Mouse (Mus musculus) regulatory T cell (primary cell): ENCODE data around the gene Fbxo24.

Experiments
- in situ Hi-C: fragments of 300-600 bp; cut with MboI, MseI; formaldehyde crosslinking; loops from one replicate; pipeline ENCODE4 v1.15.1; 2025; ENCODE audit warnings: high pct_unique_total_duplicates

Fbxo24 gene

DNA sequence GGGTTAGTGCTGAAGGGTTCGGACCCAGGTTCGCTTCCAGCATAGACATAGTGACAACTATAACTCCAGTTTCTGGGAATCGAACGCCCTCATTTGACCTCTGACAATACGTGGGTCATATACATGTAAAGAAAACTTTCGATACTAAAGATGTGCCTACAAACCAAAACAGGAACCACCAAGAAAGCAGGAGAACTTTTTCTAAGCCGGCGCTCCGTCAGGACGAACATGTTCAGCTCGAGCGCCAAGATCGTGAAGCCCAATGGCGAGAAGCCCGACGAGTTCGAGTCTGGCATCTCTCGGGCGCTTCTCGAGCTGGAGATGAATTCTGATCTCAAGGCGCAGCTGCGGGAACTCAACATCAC lies 27.5 kb downstream of the Fbxo24 start:
- in situ Hi-C loops = no loop called here

DNA sequence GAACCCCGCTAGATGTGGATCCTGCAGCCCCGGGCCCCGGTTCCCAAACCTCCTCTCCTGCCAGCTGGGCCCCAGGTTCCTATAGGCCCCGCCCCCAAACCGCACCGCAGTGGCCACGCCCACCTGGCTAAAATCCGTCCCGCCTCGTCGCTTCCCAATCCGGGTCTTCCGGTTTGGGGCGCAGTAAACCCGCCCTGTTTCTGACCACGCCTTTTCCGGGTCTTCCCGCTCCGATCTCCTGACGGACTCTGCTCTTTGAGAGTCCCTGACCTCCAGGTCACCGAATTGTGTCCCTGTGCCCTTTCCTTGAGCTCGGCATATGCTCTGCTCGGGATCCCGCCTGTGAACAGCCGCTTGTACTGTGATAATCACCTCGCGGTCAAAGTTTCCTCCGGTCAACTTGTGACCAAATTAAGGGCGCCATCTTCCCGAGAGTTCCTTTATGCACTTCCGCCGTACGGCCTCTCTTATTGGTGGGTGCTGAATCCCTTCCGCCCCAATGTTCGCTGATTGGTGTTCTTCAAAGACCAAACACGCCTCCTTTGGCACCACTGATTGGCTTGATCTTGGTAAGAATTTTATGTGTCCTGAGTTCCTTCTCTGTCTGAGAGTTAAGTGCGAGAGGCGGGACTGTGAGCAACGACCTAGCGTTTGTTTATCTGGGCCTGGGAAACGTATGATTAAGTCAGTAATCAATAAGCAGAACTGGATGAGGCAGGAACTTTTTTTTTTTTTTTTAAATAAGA lies 28.0 kb downstream of the Fbxo24 start, which contains the start of gene Mospd3:
TSS of gene Mospd3 (minus strand) at position 440 of the 746 bp plus-strand sequence.
- in situ Hi-C loops = no loop called here

DNA sequence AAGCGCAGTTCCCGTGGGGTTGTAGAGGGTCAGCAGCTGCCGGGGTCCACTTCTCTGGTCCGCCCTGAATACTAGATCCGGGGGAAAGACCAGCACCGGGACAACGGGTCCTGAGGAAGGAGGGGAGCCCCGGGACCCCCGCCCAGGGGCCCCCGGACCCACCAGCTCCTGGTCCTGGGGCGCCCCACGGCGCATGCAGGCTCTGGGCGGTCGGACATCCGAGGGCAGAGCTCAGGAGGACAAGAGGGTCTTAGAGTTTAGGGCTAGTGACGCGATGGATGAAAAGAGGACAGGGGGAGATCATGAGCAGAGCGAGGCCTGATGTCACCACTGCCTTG lies 28.6 kb downstream of the Fbxo24 start:
- in situ Hi-C loops = no loop called here

DNA sequence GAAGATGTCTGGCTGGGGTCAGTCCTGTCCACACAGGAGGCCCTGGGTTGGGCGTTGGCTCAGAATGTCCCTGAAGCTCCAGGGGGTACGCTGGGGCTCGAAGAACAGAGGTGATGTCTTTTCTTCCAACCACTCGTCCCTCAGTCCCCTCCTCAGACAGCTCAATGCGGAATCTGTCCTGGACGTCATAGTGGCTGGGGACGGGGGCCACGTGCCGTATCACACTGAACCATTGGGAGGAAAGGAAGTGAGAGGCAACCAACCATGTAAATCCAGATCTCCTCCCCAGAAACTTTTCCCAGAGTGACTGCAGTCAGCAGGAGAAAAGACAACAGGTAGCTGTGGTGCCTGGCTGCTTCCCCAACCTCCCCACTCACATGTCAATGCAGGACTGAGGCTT lies 29.2 kb downstream of the Fbxo24 start:
- in situ Hi-C loops = no loop called here

DNA sequence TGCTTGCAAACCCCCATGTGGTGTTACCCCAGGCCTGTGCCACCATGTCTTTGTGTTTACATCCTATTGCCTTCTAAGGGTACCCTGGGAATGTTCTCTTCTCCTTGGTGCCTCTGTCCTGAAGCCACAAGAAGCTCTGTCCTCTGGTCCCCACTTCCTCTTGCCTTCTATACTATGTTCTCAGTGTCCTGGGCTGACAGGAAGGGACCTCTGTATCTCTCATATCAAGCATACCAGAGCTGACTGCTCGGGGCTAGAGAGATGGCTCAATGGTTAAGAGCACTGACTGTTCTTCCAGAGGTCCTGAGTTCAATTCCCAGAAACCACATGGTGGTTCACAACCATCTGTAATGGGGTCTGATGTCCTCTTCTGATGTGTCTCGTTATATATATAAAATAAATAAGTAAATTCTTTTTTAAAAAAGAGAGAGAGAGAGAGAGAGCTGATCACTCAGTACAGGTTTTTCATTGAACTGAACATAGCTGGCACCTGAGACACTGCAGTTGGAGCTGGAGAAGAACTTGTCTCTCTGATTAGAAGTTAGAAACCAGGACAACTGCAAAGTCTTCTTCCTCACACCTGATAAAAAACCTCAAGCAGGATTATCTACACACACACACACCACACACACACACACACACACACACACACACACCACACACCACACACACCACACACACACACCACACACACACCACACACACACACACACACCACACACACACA lies 30.5 kb downstream of the Fbxo24 start:
- in situ Hi-C loops = no loop called here

DNA sequence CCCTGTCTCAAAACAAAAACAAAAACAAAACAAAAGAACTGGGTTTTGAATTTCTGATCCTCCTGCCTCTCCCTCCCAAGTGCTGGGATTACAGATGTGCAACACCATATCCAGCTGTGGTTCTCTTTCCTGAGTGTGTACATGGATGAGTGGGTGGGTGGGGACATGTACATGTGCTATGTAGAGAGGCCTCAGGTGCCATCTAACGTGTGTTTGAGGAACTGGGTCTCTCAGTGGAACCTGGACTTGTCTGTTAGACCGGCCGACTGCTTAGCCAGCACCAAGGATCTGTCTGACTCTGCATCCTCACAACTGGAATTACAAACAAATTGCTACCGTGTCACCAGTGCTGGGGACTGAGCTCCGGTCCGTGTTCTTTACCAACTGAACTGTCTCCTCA lies 31.2 kb downstream of the Fbxo24 start:
- in situ Hi-C loops = no loop called here

DNA sequence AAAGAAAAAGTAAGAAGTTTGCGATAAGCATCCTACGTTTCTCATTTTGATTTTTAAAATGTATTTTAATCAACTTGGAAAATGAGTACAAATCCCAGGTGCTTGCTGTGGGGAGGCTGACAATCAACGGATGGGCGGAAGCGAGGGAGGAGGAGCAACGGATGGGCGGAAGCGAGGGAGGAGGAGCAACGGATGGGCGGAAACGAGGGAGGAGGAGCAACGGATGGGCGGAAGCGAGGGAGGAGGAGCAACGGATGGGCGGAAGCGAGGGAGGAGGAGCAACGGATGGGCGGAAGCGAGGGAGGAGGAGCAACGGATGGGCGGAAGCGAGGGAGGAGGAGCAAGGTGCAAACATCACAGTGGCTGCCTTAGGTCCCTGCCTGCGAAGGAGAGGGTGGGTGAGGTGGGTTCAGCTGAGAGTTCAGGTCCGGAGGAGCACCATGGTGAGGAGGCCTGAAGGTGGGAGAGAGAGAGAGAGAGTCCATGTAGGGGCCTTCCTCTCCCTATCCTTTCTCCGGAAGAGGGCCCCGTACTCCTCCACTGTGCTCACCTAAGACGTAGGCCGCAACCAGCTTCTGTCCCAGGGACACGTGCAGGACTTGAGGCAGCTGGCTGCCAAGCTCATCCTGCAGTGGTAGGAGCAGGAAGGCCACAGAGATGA lies 32.1 kb downstream of the Fbxo24 start:
- in situ Hi-C loops = no loop called here

DNA sequence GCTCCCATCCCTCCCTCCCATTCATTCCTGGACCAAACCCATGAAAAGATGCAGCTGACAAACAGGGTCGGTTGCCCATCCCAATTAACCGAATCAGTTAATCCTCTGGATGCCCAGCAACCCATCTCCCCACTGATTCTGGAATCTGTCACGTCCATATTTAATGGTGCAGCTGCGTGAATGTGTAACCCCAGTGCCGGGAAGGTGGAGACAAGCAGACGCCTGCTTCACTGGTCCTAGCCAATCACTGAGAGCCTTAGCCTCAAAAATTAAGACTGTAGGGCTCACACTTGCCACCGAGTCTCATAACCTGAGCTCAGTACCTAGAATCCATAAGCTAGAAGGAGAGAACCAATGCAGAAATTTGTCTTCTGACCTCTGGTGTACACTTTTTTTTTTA lies 32.9 kb downstream of the Fbxo24 start:
- in situ Hi-C loops = no loop called here

DNA sequence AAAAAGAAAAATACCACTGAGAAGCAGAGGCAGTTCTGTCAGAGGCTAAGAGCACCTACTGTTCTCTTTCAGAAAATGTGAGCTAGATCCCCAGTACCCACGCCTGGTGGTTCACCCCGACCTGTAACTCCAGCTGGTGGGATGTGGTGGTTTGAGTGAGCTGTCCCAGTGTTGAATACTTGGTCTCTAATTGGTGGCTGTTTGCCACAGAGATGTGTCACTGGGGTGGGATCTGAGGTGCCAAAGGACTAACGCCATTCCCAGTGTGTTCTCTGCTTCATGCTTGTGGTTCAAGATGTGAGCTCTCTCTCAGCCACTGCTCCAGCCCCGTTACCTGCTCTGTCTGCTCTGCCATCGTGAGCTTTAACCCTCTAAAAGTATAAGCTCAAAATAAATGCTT lies 38.3 kb downstream of the Fbxo24 start:
- in situ Hi-C loops = no loop called here

DNA sequence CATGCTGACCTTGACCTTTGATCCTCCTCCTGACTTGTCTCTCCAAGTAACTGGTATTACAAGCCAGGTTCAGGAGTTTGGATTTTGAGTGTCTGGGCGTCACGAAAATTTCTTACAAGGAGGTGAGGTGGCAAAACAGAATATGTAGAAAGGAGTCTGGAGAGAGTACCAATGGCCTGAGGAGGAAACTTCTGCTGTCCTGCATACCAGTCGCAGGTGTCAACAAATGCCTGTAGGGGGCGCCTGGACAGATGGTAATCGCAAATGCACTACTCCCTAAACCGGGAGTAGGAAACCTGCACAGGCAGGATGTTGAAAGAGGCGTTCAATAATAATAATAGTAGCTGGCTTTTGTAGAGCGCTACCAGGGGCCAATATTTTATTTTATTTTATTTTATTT lies 43.8 kb downstream of the Fbxo24 start:
- in situ Hi-C loops = no loop called here

DNA sequence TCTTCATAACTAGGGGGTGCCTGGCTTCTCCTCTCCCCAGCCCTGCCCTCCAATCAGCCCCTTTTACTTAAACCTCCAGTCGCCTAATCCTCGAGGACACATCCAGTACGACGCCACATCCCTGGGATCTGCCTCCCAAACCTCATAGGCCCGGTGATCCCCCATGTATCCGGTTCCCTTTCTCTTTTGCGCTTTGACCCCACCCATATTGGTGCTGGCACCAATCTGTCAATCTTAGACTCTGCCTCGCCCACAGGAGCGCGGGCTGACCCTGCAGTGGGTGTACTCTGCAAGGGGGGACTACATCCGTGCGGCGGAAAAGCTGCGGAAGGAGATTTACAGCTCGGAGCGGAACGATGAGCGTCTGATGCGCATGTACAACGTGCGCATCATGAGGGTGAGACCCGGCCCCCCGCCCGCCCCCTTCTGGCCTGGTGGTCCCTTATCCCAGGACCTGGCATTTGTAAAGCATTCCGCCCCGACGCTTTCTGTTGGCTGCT lies 45.1 kb downstream of the Fbxo24 start:
- in situ Hi-C loops = no loop called here

DNA sequence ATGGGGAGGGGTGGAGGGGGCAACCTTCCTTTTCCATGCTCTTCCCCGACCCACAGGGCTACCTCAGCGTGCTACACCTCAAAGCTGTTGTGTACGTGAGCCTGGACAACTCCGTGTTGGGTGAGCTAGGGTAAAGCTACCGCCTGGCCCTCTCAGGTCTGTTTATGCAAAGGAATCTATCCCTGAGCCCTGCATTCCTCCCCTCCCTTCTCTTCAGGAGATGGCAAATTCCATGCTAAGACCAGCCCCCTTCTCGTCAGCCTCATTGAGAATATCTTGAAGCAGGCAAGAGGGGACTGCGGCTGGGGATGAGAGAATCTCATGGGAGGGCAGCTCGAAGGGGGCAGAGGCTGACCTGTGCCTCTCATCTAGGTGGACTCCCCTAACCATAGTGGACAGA lies 46.1 kb downstream of the Fbxo24 start:
- in situ Hi-C loops = no loop called here

DNA sequence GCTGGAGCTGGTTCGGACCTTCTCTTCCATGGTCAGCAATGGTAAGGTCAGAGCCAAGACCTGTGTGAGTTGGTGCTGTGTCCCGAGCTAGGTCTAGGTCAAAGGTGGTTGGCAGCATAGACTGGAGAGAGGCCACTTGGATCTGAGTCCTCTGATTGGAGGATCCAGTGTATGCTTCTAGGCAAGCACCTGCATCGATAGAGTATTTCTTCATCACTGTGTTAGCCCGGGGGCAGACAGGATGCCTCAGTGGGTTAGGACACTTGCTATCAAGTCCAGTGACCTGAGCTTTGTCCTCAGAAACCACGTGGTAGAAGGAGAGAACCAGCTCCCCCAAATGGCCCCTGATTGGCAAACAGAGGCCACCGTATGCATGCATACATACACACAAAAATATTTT lies 48.6 kb downstream of the Fbxo24 start:
- in situ Hi-C loops = no loop called here

DNA sequence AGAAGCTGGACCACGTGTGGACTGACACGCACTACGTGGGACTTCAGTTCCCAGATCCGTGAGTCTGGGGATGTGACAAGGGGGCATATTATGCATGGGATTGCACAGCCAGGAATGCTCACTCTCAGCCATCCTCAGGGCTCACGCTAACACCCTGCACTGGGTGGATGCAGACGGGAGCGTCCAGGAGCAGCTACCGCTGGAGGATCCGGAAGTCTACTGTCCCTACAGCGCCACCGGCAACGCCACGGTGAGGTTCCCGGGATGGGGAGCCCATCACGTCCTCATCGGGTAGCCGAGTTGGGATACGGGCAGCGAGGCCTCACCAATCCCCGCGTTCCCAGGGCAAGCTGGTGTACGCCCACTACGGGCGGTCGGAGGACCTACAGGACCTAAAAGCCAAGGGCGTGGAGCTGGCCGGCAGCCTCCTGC lies 54.3 kb downstream of the Fbxo24 start:
- in situ Hi-C loops = no loop called here

DNA sequence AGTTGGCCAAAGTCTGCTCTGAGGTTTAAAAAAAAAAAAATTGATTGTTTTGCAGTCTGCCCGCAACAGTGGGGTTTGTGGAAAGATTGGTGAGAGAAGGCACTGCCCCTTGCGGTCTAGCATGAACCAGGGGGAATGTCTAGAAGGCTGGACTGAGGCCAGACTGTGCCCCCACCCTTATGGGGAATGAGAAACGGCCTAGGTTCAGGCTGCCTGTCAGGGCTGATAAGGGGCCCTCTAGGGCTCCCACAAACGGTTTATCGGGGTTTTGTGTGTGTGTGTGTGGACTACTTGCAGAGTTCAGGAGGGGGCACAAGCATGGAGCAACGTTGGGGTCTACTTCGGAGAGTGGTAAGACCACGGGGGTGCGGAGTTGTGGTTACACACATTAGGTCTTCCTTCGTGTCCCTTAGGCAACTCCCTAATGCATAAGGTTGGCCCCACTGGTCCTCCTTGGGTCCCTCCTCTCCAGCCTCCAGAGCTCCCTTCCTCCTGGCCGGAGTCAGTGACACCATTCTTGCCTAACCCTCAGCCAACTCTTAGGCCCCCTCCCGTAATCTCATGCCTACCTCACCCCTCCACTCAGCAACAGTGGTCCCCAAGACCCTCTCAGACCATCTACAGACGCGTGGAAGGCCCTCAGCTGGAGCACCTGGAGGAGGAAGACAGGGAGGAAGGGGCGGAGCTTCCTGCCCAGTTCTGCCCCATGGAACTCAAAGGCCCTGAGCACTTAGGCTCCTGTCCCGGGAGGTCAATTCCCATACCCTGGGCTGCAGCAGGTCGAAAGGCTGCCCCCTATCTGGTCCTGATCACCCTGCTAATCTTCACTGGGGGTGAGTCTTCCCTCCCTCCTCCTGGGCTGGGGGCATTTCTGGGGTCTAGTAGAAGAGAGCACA lies 57.9 kb downstream of the Fbxo24 start:
- in situ Hi-C loops = no loop called here

DNA sequence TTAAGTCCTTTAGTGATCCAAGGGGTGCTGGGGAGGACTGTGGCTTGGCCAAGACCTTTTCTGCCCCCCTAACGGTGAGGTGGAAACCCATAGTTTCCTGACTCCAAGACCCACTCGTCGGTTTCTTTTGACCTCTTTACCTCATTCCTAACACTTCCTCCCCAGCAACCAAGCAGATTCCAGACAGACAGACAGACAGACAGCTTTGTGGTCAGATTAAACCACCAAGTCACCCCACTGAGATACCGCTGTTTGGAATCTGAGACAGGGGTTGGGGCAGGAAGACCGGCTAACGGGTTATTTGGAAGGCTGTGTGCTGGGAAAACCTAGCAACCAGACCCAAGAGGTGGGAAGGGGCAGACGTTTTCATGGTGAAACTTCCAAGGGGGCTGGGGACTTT lies 58.6 kb downstream of the Fbxo24 start:
- in situ Hi-C loops = no loop called here

DNA sequence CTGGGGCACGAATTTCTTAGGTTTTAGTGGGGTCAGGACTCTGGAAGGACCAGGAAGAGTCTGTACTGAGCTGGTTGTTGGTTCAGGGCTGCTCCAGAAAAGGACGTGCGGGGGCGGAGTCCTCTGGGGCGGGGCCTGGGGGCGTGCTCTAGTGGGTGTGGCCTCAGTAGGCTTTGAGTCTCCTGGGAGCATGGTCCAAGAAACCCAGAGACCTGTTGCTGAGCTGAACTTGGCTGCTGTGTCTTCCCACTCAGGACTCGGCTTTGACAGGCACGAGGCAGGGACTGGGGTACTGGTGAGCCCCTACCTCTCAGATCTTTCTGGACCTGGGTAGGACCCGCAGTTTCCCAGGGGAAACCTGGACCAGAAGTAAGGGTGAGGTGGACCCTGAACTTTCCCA lies 59.1 kb downstream of the Fbxo24 start, which contains the start of gene Tfr2:
TSS of gene Tfr2 (plus strand) at position 176 of the 400 bp plus-strand sequence.
- in situ Hi-C loops = no loop called here

DNA sequence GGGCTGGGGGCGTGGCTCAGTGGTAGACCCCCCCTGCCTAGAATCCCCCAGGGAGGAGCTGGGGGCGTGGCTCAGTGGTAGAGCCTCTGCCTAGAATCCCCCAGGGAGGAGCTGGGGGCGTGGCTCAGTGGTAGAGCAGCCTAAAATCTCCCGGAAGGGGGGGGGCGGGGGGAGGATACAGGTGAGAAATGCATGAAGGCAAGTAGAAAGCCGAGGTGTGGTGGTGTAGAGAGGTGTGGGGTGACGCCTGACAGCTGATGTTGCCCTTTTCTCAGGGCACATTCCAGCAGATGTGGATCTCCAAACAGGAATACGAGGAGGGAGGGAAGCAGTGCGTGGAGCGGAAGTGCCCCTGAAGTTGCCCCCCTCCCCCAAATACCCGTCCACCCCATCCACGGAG lies 59.8 kb downstream of the Fbxo24 start:
- in situ Hi-C loops = no loop called here

DNA sequence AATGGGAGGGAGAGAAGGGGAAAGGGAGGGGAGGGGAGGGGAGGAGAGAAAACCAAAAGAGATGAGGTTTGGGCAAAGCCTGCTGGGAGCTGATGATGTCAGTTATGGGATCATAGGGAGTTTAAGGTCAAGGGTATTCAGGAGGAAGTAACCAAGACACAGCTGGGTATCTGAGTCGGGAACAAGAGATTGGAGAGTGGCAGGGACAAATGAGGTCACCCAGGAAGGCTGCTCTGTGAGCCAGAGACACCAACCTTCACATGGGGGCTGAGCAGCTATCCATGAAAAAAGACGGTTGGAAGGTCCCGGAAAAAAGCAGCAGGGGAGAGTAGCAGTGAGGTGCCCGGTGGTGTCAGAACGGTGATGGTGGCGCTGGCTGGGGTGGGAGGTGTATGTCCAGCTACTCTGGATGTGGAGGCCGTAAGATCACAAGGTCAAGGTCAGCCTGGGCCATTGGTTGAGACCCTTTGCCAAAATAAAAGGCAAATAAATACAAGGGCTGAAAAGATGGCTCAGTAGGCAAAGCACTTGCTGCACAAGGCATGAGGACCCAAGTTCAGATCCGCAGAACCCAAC lies 60.5 kb downstream of the Fbxo24 start:
- in situ Hi-C loops = no loop called here

DNA sequence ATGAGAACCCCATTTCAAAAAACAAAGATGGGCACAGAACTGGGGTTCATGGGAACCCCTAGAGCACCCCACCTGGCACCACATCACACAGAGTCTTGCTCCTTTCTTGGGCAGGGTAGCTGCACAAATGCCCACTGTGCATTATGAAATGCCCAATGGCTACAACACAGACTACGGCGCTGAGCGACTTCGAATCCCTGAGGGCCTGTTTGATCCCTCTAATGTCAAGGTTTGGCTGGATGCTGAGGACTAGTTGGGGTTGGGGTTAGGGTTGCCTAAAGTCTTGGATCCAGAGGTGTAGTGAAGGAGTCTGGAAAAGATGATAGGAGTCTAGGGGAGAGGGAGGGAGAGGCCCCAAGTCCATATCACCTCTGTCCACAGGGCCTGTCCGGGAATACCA lies 62.4 kb downstream of the Fbxo24 start:
- in situ Hi-C loops = no loop called here

DNA sequence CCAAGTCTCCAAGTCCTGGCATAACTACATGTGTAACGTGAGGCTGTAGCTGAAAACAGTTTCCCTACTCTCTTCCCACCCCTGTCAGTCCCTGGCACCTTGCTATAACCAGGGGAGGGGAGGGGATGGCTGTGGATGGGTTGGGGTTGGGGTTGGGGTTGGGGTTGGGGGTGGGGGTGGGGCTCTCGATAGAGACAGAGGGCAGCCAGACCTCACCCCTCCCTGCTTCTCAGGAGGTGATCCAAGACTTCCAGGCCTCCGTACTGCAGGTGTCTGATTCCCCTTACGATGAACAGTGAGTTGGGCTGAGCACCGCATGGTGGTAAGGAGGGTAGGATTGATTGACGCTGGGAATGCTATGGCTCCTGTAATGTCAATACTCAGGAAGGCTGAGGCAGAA lies 63.1 kb downstream of the Fbxo24 start:
- in situ Hi-C loops = no loop called here
